Mouse (Mus musculus): ENCODE data around the gene F2rl1.

The F2rl1 gene

GRCm38 (mm10) chr13:95524674-95525491 is at the start of gene F2rl1:
TSS of gene F2rl1 (minus strand) at chr13:95525227.
- peak; percentile 92 for DNase-seq (ENCODE audit: low read depth, low spot score)

GRCm38 (mm10) chr13:95570877-95571276 is 45.9 kb upstream of the F2rl1 start:
- DNase-seq (ENCODE audit: low read depth, low spot score), result peak; percentile 28

DNA sequence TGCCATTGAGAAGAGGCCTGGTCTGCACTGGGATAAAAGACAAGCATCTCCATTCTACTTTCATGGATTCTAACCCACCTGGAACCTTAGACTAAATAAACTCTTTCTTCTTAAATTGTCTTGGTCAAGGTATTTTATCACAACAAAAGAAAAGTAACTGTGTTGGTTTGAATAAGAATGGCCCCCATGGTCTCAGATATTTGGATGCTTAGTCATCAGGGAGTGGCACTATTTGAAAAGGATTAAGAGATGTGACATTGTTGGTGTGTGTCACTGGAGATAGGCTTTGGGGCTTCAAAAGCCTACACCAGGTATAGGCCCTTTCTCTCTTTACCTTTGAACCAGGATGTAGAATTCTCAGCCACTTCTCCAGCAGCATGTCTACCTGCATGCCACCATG is 44.3 kb upstream of the F2rl1 start:
- peak; percentile 96 for DNase-seq (ENCODE audit: low read depth, low spot score)

- peak; percentile 39 for DNase-seq (ENCODE audit: low read depth, low spot score)
Observed at GRCm38 (mm10) chr13:95568336-95568735, 43.3 kb upstream of the F2rl1 start.

DNA sequence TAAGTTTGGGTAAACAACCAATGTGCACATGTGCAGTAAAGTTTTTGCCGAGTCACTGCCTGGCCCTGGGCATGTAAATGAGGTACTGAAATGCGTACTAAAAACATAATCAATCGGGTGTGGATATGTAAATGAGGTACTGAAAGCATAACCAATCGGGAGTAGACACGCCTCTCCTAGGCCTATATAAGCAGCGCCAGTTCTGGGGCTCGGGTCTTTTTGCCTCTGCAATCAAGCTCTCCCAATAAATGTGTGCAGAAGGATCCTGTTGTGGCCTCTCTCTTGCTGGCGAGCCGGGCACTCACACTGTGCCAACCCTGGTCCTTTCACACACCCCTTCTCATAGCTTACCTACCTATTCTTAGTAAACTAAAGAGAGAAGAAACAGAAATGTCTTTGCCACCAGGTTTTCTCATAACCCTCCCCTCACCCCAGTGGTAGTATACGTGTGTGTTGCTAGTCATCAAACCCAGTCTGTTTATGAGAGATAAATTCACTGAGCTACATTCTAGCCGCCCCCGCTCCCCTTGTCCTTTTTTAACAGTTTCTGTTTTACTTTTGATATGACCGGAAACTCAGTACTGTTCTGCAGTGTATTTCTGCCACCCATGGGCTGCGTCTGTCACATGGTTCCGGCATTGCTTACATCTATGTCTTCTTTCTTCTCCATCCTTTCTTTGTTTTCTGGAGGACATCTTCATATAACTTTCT is 42.0 kb upstream of the F2rl1 start:
- no peak for DNase-seq (ENCODE audit: low read depth, low spot score)

GRCm38 (mm10) chr13:95563693-95564092 is 38.7 kb upstream of the F2rl1 start:
- DNase-seq (ENCODE audit: low read depth, low spot score), result peak; percentile 83

- DNase-seq (ENCODE audit: low read depth, low spot score), result peak; percentile 51
Observed at GRCm38 (mm10) chr13:95563066-95563610, 38.1 kb upstream of the F2rl1 start.

GRCm38 (mm10) chr13:95557326-95557725 is 32.3 kb upstream of the F2rl1 start:
- peak; percentile 20 for DNase-seq (ENCODE audit: low read depth, low spot score)

DNA sequence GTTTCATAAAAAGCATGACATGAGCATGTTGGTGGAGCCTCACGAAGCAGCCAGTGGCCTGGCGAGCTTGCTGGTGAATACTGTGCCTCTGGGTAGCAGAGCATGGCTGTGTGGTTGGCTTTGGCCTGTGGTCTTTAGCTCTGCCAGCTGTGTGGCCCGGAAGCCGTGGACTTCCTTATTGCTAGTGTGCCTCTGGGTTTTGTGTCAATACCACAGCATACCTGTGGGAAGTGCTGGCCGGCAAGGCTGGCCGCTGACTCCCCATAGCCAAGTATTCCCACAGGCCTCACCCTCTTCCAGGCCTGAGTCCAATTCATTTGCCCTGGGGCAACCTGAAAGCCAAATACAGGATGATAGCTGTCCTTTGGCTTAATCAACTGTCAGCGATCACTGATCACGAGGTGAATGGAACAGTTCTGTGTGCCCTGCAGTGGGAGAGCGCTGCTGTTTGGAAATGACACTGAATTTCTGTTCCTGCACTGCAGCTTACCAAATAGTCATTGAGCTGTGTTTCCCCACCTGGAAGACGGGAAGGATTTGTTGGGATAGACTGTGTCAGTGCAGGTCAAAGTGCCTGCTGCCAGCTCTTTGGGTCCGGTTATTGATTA is 29.0 kb upstream of the F2rl1 start:
- DNase-seq (ENCODE audit: low read depth, low spot score), result no peak

- DNase-seq (ENCODE audit: low read depth, low spot score), result no peak
Observed at GRCm38 (mm10) chr13:95550636-95551370, 25.8 kb upstream of the F2rl1 start.

DNA sequence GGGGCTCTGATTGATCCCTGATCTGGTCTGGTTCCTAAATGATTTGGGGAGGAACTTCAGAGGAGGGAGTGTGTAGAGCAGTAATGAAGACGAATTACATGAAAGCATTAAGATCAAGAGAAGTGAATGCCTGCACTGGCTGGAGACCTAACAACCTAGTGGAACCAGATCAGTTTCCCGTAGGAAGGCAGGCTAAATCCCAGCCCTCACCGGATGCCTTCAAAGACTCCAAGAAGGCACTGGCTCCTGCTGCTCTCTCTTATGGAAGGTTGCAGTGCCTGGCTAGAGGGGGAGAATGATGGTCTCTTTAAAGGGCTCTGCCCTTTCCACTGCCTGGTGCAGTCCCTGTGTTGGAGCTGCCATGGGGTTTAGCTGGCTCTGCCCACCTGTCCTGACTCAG is 24.4 kb upstream of the F2rl1 start:
- no peak for DNase-seq (ENCODE audit: low read depth, low spot score)

DNA sequence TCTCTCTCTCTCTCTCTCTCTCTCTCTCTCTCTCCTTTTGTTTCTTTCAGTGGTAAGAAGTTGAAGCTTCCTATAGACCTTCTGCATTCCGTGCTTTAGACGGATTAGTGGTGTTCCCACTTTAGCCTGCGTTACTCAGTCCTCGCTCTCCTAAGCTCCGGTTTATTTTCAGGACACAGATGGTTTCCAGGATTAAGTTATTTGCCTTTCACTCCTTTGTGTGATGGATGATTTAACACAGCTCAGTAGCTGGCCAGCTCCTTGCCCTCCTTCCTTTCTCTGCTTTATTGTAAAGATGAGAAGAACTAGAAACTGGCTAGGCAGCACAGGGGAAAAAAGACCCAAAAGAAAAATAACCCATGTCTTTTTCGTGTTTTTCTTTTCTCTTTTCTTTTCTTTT is 23.8 kb upstream of the F2rl1 start:
- DNase-seq (ENCODE audit: low read depth, low spot score), result no peak

DNA sequence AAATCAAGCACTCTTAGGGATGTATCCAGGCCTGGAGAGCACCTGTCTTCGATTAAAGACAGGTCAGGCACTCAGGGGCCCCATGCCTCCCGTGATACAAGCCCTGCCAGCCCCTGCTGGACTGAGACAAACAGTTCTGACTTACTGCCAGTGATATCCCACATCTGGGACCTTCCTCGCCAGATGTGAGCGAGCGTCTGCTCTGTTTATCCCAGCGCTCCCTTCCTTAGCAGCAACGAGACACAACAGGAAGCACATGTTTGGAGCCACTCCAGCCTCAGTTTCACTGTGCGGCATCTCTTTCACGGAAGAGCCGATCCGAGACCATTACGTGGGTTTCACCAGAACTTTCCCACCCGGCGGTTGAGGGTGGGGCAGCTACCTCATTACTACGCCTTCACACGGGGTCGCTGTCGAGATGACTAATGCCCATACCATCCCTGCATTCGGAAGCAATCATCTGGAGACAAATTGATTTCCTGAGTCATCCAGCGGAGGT is 23.3 kb upstream of the F2rl1 start:
- DNase-seq (ENCODE audit: low read depth, low spot score), result peak; percentile 71

DNA sequence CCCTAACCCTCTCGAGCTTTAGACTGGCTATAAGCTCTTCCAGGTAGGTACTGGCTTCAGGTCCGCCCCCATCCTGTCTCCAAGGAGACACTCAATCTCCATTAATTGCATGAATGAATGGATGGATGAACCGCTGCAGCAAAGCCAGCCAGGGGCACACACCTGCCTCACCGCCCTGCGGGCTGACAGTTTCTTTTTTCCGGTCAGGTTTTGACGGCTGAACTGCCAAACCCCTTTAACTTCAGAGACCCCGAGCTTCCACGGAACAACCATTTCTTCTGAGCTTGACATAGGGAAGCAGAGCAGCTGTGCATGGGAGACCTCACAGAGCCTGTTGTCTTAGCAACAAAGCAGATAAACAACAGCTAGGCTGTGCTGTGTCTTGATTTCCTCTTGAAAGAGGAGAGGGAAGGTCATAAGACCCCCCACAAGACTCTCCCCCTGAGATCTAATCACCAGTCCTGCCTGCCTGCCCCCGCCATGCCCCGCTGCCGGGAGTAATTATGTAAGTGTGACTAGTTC is 22.1 kb upstream of the F2rl1 start:
- DNase-seq (ENCODE audit: low read depth, low spot score), result peak; percentile 70

DNA sequence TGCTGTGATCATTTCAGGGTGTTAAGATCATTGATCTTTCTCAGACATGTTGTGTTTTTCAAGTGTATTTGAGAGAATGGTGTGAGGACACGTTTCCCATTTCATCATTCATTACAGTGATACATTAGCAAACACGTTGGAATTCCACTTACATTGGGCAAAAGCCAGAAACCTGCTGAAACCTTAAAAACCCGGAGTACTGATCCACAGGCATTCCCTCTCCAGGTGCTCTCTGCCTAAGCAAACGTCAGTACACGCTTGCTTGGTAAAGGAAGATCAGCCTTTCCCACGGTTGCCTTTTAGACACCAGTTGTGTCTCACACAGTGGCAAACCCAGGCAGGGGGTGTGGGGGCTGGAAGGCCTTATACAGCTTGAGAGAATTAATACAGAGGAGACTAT is 21.2 kb upstream of the F2rl1 start:
- DNase-seq (ENCODE audit: low read depth, low spot score), result no peak

- DNase-seq (ENCODE audit: low read depth, low spot score), result peak; percentile 88
Observed at GRCm38 (mm10) chr13:95545729-95546186, 20.7 kb upstream of the F2rl1 start.

- DNase-seq (ENCODE audit: low read depth, low spot score), result no peak
Observed at GRCm38 (mm10) chr13:95538021-95538420, 13.0 kb upstream of the F2rl1 start.

DNA sequence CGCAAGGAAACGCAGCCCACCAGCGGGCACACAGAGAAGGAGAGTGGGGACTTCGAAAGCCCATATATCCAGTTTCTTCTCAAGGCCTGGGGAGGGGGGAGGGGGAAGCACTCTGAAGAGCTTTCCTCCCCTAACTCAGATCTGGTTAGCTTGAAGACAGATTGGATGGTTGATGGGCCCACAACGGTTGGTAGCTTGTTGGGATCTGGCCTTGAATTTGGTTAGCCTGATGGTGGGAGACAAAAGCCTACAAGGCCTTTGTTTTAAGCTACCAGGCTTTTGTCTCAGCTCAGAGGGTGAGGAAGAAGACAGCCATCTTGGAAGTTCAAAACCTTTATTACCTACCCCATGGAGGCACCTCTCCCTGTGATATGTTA is 11.1 kb upstream of the F2rl1 start:
- peak; percentile 76 for DNase-seq (ENCODE audit: low read depth, low spot score)

DNA sequence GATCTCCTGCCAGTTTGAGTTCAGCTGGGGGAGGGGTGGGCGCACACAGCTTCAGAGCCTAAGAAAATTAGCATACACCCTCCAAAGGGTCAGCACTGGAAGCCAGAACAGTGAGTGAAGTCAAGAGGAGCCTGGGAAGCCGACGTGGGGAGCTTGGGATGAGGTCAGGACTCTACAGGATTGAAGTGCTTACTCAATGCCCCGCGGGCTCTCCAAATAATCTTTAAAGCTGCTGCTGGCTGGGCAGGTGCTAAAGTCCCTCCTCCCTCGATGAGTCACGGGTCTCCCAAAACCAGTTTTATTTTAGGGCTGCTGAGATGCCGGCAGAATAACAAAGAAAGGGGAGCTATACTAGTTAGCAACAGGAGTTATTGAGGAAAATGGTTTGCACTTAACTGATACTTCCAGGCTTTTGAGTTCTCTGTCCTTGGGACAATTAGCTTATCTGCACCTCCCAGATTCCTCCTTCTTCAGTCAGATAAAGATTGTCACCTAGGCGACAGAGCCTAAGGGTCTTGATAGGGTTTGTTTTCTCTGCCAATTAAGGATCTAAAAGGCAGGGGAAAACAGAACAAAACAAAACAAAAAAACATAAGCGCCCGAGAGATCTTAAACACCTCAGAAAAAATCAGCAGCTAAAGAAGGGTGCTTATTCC is 10.6 kb upstream of the F2rl1 start:
- DNase-seq (ENCODE audit: low read depth, low spot score), result peak; percentile 98

DNA sequence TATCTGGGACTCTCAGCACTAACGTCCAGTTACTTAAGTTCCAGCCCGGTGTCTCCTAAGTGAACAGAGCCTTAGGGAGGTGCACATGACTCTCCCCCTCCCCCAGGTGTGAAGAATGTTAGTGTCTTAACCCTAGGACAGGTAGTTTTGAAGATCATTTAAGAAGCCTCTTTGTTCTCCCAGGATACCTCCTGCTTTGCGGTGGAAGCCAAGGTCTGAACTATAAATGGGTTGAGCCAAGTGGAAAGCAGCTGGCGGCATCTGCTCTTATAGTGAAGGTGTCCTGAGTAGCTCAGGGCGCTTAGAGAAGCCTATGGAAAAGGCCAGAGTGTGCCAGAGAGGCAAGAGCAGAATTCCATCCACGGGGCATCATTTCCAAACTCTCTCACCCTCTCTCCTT is 10.0 kb upstream of the F2rl1 start:
- DNase-seq (ENCODE audit: low read depth, low spot score), result peak; percentile 96

Measured in R1 (cell line).